Mouse (Mus musculus) CD4-positive, CD25-positive, alpha-beta regulatory T cell, adult 4 months (primary cell): ENCODE measurements around the gene Tbc1d22a. TPM values are rescaled to one million over a fixed set of nuclear protein-coding genes. Genes with fewer than 3 reads are reported as not detected.

Source experiments
- ATAC-seq: one replicate; pipeline ENCODE4 v1.8.0; 2017
- polyA plus RNA-seq, 2 experiments: library from polyadenylated mRNA; unstranded; fragments of 100-300 nt; shearing (Covaris generic); gene quantifications; one replicate each; pipeline ENCODE4 v1.2.1; 2017

Gene Tbc1d22a
- polyA plus RNA-seq, 2 experiments from 2014 or later = 8.4 to 16.2 TPM

DNA sequence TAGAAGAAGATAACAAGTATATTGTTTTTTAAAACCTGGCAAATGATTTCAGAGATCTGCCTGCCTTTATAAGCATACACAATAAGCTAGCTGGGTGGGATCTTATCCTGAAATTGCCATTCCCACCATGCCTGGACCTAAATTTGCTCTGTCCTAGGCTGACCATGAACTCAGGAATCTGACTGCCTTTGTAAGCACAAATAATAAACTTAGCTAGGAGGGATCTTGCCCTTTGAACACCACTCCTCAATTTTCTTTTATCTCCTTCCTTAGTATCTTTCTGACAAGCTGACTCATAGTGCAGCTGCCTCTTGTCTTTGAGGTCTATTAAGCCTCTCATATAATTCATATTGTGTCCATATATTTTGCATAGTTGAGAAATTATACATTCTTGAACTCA is 253.8 kb downstream of the Tbc1d22a start:
- no peak for ATAC-seq

DNA sequence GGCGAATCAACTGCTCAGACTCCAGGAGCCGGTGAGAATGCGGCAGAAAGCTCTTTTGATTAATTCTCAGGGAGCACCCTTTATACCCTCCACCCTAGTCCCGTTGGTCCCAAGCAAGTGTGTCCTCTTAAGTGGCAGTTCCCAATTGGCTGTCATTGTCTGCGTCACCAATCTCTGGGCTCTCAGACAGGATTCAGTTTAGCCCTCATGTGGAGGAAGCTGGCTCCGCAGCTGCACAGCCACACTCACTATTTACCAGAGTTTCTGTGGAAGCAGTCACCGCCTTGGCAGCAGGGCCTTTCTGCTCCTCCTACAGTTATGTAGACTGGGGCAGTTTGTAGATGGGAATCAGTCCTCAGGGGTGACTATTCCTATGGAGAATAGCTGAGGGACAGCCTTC is 256.9 kb downstream of the Tbc1d22a start:
- ATAC-seq = no peak

DNA sequence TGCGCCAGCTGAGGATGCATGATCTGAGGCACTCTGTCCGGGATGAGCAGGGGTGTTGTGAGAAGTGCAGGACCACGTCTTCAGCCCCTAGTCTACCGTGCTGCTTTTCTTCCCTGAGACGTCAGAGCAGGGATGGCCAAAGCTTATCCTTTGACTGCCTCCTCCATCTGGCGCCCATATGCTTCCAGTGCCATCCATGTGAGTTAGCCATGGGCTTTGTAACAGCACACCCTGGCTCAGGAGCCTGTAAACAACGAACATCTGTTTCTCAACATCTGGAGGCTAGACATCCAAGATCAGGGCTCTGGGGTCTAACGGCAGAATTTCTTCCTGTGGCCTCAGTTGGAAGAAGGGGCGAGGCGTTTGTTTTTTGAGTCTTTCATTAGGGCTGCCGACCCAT is 259.2 kb downstream of the Tbc1d22a start:
- ATAC-seq = no peak

DNA sequence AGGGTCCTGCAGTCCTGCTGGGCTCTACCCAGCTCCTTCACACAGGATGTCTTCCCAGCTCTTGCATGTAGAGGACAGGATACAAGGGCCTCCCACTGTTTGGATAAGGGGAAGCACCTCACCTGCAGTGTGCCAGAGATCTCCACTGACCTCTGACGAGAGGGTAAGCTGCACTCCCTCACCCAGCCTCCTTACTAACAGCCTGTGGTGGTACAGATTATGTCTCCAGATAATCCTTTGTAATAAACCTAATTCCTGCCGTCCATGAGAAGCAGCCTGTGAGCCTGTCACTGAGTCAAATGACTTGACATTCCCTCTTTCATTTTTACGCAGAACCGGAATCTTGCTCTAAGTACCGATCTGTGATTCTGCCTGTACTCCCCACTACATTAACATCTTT is 260.7 kb downstream of the Tbc1d22a start:
- no peak for ATAC-seq

DNA sequence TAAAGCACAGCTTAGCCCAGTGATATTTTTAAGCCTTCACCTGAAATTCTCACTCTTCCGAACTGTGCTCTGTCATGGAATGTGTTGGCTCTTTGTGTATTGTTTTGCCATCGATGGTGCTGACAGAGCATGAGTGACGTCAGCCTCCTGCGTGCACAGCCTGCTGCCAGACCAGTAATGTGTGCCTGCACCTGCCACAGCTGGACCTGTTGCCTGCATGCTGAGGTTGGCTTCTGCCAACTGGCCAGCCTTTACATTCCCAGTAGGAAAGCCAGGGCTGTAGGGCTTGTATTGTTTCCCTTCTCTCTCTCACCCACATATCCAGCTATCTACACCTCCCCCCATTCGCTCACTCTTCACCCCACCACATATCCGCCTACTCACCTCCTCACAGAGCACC is 262.2 kb downstream of the Tbc1d22a start:
- no peak for ATAC-seq

DNA sequence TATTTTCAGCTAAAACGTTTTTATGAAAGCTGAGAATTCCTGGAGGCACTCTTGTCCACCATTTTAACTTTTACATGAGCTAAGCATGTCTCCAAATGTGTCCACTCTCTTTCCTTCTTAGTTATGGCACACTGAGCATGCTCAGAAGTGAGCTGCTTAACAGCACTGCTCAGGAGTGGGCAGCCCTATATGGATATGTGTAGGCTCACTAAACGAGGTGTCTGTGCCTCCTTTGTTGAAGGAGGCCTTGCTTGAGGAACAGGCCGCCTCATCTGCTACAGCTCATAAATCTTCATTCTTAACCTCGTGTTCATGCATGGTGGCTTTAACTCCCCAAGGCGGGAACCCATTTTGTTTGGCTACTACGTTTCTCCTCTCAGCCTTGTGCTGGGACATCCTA is 262.8 kb downstream of the Tbc1d22a start:
- no peak for ATAC-seq

DNA sequence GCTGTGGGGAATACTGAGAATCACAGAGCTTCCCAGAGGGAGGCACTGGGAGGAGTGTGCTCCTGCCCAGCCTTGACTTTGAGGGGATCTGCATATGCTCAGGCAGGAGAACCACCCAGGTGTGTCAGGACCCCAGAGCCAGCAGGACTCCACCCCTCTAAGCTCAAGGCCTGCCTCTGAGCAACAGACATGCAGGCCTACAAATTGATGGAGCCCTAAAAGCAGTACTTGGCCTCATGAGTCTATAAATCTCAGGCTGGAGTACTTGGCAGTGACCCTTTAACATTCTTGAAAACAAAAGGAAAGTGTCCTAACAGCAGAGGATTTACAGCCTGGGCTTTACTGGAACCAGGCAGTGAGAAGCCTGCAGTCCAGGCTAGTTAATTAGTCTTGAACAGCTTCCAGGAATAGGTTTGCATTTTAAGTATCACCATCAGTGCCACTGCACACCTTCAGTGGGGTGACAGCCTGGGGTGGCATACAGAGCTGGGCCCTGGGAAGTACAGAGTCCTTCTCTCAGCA is 263.3 kb downstream of the Tbc1d22a start:
- ATAC-seq = no peak

DNA sequence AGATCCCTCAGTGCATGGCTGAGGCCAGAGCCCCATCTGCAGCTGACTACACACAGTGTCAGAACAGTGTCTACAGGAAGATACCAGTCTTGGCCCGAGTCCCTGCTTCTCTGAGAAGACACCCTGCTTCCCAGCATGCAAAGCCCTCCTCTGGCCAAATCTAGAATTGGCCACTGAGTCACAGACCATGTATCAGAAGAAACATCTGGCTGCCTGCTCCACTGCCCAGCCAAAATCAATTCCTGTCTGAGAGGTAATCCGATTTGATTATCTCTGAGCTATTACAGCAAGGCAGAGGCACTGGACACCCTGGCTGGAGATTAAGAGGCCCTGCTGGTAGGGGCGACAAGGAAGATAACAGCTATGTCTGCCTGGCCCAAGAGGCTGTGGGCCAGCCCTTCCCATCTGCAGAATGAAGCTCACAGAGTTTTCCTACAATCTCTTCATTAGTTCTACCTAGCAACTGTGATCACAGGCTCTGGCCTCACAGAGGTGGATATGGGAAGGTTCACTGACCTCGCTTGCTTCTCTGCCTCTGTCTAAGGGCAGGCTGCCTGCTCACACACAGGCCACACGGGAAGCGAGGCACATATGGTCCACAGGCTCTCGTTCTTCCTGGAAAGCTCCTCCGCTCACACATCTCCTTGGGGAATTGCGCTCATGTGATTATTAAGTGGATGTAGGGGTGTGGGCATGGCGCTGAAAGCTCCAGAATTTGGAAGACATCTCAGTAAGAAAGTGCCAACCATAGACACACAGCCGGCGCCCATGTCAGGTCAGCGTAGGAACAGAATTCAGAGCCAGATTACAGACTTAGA is 264.6 kb downstream of the Tbc1d22a start:
- no peak for ATAC-seq

DNA sequence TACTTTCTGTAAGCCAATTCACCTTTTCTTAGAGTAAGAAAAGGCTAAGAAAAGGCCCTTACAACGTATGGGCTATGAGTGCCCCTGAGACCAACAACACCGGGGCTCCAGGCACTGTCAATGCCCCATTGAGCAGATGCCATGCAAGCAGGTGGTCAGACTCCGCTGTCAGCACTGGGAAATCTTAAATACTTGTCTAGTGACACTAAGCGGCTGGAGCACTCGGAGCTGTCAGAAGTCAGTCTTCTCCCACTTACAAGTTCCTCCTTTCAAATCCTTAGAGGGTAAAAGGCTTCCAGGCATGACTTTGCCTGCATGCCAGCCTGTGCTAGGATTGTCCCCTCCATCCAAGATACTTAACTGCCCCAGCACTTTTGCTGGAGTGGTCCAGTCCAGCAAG is 268.1 kb downstream of the Tbc1d22a start:
- ATAC-seq = no peak

DNA sequence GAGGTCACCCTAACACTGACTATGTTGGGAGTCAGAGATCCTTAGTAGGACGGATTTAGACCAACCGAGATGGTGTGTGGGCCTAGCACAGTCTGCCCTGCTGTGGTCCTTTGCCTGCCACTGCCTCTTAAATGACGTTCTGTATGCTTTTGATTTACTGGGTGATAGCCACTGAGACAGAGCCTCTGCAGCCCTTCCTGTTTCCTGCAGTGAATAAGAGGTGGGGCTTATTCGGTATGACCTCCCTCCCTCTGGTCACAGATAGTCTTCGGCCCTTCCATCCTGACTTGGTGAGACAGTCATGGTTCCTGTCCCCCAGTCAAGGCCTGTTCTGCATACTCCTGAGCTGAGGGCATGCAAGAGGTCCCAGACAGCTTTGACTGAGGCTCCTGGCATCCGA is 271.6 kb downstream of the Tbc1d22a start:
- ATAC-seq = no peak

DNA sequence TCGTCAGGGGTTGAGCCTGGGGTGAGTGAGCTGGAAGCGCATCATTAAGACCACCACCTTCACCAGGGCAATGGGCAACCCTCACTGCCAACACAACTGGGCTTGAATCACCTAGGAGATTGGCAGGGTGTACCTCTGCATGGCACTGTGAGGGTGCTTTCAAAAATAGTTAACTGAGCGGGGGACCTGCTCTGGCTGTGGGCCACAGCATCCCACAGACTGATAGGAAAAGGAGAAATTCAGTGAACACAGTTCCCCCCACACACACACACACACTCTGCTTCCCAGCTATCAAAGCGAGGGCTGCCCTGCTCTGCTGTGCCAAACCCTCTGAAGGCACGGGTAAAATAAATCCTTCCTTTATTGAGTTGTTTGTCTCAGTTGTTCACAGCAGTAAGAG is 273.1 kb downstream of the Tbc1d22a start:
- ATAC-seq = no peak

DNA sequence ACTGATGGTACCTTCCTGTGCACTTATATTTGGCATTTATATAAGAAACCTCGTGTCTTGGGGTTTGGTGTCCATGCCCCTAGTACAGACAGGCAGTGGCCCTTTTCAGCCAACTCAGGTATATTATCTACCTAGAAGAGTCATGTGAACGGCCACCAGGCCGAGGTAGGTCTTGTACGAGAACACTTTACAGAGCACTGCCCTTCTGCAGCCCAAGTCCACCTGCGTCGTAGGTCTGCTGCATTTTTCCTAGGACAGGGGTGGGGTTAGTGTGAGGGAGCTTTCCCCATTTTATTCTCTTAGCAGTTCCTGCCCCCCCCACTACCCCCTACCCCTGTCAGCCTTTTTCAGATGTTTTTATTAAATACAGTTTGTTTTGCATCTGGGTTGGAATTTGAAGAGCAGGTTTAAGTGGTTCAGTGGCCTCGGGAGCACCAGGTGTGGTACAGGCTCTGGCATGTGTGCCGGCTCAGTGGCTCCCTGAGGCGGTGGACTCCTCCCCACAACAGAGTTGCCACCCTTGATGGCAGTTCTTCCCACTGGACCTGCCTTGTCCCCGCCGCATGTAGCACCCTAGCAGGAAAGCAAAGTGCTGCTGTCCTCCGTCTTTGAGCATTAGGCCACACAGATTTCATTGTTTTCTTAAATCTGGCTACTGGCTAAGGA is 277.3 kb downstream of the Tbc1d22a start:
- ATAC-seq = no peak

DNA sequence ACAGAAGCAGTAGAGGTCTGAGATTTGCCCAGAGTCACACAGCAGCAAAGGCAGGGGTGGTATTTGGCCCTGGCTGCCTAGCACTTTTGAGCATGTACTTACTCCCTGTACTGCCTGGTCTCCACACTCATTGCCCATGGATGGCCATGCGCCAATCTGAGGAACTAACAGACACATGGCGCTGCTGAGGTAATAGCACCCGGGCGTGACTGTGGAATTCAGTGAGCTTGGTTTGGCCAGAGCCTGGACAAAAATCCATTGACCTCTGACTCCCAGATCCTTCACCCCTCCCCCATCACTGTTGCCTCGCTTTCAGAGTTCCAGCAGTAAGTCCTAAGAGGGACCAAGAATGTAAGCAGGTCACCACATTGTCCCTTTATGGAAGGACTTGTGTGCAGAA is 278.4 kb downstream of the Tbc1d22a start:
- no peak for ATAC-seq

DNA sequence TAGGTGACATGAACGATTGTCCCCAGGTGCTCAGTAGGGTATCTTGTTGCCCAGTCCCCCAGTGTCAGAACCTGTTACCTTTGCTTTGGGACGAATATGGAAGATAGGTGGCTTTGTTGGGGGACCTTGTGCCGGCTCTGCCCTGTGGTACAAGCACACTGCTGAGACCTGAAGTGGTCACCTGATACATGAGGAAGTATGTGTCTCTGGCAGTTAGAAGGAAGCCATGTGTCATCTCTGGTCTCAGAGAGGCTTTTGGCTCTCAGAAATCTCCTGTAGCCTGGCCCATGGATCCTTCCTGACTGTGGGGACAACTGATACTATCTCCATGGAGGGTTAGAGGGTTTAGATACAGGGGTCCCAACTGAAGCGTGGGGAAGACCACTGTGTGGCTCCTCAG is 281.9 kb downstream of the Tbc1d22a start:
- no peak for ATAC-seq

DNA sequence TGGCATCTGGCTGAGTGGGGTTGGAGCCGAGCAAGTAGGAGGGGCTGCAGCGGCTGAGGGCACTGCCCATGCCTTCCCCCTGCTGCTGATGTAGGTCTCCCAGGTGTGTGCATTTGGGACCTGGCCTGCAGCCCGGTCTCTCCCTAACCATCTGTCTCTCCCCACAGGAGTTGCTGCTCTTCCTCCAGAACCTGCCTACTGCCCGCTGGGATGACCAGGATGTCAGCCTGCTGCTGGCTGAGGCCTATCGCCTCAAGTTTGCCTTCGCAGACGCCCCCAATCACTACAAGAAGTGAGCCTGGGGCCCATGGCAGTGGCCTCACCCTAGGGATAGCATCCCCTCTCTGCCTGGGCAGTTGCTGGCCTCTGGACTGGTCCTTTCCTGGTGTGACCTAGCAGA is 282.4 kb downstream of the Tbc1d22a start:
- no peak for ATAC-seq

DNA sequence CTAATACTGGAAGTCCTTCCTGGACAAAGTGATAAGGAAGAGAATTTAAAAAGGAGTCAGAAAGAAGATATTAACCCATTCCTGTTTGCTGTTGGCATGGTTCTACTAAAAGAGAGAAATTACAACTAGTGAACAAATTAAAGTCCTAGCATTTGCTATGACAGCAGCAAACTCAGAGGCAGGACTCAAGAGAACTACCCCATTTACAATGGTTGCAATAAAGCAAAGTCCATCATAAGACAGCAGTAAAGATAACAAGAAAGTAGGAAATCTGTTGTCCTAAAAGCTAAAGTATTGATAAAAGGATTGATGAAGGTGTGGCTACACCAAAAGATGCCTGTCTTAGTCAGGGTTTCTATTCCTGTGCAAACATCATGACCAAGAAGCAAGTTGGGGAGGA is 286.3 kb downstream of the Tbc1d22a start:
- ATAC-seq = no peak

DNA sequence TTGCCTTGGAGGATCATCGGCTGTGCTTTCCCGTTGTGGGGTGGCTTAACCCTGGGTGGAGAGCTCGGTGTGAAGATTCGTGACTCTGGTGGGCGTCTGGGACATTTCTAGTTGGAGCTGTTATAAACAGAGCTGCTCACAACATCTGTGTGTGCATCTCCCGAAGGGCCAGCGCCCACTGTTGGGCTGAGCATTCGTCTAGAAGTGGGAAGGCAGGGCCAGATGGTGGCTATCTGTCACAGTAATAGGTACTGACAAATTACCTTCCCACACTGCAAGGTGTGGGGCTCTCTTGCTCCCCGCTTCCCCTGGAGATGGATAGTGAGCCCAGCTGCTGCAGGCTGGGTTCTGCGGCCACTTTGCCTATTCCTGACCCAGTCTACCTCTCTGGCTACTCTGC is 289.2 kb downstream of the Tbc1d22a start:
- ATAC-seq = no peak

DNA sequence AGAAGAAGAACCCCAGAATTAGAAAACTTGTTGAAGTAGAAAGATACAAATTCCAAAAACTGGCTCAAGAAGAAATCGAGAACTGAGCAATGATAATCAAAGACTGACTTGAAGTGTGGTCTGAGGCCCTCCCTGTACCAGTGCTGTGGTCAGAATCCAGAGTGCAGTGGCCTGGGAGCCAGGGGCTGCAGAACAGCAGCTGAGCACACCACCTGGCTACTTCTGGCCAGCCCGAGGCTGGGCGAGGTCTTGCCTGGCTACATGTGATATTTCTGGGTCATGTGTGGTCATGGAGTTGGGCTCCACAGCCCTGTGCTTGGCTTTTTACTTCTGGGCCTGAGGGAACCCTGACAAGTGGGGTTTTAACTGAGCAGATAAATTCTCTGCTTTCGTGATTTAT is 292.4 kb downstream of the Tbc1d22a start:
- no peak for ATAC-seq

DNA sequence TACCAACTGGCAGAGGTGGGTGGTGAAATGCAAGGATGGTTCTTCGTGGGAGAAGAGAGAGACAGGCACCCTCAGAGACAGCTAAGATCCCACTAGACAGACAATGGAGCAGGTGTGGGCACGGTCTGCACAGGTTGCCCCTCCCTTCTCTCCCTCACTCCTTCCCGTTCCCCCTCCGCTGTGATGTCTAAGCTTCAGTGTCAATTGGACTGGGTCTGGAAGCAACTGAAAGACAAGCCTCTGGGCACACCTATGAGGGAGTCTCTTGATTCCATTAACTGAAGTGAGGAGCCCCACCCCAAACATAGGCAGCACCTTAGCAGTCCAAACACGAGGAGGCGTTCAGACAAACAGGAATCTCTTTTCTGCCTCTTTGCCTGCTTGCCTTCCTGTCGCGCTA is 293.3 kb downstream of the Tbc1d22a start:
- ATAC-seq = no peak

DNA sequence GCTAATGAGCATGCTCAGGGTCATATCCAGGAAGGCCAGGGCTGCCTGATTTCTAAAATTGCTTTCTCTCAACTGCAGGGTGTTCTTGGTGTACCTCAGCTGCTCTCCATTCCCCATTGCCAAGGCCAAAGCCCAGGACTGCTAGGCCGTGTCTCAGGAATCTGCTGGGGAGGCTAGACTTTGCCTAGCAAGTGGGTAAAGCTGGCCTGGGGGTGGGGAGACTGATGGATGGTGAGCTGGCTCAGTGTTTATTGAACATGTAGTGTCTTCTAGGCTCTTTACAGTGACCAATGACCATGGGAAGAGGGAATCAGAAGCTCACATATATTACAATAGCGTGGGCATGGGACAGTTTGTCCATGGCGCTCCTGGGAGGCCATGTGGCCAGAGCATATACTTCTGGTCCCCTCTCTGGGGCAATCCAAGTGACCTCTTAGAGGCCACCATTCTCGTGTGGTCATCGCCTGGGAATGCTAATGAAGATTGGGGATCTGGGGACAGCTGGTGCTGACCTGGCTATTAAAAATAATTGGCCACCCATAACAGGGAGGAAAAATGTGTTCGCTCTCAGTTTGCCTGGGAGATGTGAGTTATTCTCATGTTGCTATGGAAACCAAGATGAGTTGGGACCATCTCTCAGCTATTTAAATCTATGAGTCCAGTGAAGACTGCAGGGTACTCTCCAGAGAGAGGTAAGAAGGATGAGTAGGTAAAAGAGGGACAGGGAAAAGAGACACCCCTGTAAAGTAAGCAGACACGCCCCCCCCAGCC is 294.3 kb downstream of the Tbc1d22a start:
- no peak for ATAC-seq

DNA sequence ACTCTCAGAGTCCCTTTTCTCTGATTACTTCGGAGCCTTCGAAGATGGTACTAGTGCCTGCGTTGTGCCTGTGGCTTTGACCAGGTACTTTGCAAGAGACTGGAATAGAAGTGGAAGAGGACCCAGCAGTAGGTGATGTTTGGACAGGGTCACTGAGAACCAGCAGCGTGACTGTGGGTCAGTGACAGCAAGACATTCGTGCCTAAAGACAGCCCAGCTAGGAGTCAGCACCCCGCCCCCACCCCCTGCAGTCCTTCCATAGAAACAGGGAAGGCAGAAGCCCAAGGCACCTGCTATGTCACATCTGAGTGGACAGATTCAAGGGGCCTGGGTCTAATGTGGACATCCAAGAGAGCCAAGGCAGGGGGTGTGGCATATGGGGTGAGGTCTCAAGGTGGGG is 295.3 kb downstream of the Tbc1d22a start:
- no peak for ATAC-seq

DNA sequence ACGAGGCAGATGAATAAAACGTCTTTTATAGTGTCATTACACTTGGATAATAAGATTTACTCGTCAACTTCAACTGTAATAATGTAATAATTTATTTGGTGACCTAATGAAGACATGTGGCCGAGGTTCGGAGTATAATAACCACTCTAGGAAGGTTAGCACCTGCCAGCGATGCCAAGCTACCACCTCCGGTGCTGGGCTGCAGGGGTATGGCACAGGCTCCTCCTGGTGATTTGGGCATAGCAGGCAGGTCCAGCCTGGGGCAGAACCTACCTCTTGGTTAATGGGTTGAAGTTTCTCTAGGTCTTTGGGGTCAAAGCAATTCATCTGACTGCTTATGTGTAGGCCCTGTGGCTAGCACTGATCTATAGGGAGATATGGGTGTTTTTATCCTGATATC is 296.9 kb downstream of the Tbc1d22a start:
- ATAC-seq = no peak

DNA sequence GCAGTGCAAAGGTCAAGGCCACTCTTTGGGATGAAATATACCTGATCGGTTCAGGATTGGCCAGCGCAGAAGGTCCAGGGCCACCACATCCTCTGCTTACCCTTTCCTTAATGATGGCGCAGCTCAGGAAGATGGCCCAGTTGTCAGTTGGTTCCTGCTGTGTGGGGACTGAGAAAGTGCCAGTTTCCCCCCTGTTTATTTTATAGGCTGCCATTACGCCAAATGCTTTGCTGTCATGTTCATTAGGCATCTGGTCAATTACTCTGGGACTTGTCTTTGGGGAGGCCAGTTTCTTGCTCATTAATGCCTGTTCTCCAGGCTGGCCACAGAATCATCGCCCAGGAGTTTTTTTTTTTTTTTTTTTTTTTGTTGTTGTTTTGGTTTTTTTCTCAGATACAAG is 299.1 kb downstream of the Tbc1d22a start:
- no peak for ATAC-seq

DNA sequence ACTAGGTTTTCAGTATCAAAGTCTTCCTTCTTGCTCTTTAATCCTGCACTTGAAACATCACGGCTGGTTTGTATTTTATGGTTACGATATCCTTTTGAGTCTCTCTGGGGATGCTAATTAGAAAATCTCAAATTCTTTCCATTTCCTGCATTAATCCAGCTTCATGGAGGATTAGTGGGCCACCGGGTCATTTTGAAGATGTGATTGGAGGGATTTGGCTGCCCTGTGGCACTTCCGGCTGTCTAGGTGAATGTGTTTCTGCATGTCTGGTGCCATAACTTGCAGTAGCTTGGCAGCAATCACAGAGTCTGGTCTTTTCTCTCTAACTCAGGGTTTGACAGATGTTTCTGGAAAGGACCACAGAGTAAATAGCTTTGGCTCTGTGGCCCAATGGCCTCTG is 305.9 kb downstream of the Tbc1d22a start:
- no peak for ATAC-seq
